Mouse (Mus musculus) lung, adult 18-20 months (tissue): ENCODE data around the gene Vmn1r151.
"Not testable (repeated sequence)": the region's sequence is repeated elsewhere in the genome, so short reads cannot be mapped to it uniquely, and the experiment has no call there.

ENCODE experiments used
- DNase-seq, 2 experiments: peaks; one replicate each; pipeline ENCODE4 v3.0.0; 2022; ENCODE audit warnings: mixed read lengths in 2 of 2

Vmn1r151 gene

GRCm38 (mm10) chr7:22499578-22499977 lies at the start of gene Vmn1r151:
TSS of gene Vmn1r151 (minus strand) at chr7:22499678.
- not testable (repeated sequence) for DNase-seq

DNA sequence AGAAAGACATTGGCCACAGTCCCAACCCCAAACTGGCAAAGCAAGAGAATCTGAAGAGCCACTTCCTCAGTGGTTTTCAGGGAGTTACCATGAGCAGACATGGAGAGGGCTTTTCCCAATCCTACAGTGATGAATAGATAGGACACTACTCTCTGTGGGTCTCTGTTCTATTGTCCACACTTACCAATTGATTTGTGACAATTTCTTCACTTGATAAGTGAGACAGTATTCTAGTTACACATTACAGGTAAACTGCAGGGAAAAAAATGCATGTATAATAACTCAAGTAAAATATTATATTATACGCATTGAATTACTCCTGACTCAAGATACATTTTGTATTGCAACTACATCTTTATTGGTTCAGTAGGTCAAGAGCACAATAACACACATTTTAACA lies 35.3 kb upstream of the Vmn1r151 start, which contains the start of gene Gm8677:
Gene Gm8677 (minus strand): TSS at position 101 of the 400 bp plus-strand sequence.
- not testable (repeated sequence) for DNase-seq

DNA sequence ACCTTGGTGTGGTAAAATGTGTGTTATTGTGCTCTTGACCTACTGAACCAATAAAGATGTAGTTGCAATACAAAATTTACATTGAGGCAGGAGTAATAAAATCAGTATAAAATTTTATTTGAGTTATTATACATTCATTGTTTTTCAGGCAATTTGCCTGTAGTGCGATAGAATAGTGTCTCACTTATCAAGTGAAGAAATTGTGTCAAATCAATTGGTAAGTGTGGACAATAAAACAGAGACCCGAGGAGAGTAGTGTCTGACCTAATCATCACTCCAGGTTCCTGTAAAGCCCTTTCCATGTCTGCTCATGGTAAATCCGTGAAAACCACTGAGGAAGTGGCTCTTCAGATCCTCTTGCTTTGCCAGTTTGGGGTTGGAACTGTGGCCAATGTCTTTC lies 23.2 kb upstream of the Vmn1r151 start, which contains the start of gene Vmn1r152:
Gene Vmn1r152 (plus strand): TSS at position 301 of the 400 bp plus-strand sequence.
- not testable (repeated sequence) for DNase-seq

GRCm38 (mm10) chr7:22463975-22464374 lies 35.5 kb downstream of the Vmn1r151 start, which contains the start of gene Gm10665:
TSS of gene Gm10665 (minus strand) at chr7:22464075.
- DNase-seq = not testable (repeated sequence)
